Mouse (Mus musculus): Measurements from ENCODE around the gene Tmod3.

GRCm38 (mm10) chr9:75453994-75454393 is 105.5 kb downstream of the Tmod3 start:
- TF ChIP-seq CTCF (IDR thresholded peaks at IDR 0.05; ENCODE audit: low read depth) (no peak), EP300 (IDR thresholded peaks at IDR 0.05; ENCODE audit: low read depth) (no peak)
